Mouse (Mus musculus): ENCODE results near the gene Utrn. TPM values are rescaled to one million over a fixed set of nuclear protein-coding genes. Genes with fewer than 3 reads are reported as not detected.

Gene Utrn
- polyA plus RNA-seq, 1 experiment from 2014 or later, result 88.4 TPM

DNA sequence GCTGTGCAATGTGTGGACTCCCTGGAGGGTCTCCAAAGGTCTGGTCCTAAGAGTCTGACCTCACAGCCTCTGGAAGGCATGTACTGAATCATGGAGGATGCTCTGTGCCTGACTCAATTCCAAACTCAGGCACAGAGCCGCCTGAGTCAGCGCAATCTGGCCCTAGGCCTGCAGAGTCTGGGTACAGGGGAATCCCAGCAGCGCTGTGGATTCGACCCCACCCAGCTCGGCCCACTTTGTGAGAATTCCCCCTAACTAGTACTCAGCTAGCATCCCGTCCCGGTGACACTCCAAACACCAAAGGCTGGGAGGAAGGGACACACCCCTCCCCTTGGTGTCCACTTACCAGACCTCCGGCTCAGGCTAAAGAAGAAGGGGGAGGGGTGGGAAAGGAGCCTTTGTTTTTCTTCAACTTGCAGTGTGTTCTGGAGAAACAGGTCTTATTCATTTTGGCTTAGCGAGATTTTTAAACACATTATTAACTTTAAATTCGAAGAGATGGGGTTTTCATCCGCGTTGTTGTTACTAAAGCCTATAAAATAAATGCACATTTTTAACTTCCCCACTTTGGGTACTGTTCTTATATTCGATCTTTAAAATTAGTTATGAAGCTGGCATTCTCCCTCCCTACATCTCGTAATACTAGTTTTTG, 9.6 kb upstream of the Utrn start:
- Histone ChIP-seq H3K9me3 (ENCODE audit: low read length) (no peaks in the 10 kb centered on the region), H3K36me3 (ENCODE audit: insufficient read depth, low read length) (no peaks in the 10 kb centered on the region), H3K9ac (replicated peaks; ENCODE audit: low read depth) (no peak overlapping the region), H3K27me3 (replicated peaks; ENCODE audit: insufficient read depth, low read length) (no peaks in the 10 kb centered on the region), H3K27ac (ENCODE audit: low read length) (no peak overlapping the region), H3K4me3 (ENCODE audit: low read depth, low read length) (no peak overlapping the region), H3K4me2 (replicated peaks; ENCODE audit: low read depth, low read length) (no peak overlapping the region), H3K4me1 (ENCODE audit: insufficient read depth, low read depth, low read length) (no peaks in the 10 kb centered on the region)
- TF ChIP-seq CTCF (IDR thresholded peaks at IDR 0.05) (no peak), EP300 (IDR thresholded peaks at IDR 0.05) (0 out of 2 replicates have a peak, but pooled peaks have one; percentile 20)
- 15% methylated on average over 14 of the region's 14 CpGs for WGBS
- peak; percentile 64 for ATAC-seq
- DNase-seq (ENCODE audit: low spot score), result peak; percentile 40

DNA sequence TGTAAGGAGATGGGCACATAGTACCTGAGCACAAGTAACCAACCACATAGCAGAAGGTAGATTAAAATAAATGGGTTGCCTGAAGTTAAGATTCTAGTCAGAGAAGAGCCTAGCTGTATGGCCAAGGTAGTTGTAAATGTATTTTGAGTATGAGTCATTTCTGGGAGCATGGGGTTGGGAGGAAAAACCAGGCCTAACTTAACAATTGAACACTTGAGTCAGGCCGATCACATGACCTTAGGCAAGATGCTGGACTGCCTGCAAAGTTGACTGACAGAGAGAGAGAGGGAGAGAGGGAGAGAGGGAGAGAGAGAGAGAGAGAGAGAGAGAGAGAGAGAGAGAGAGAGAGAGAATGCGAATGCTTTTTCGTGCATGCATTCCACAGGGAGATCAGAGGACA, 7.3 kb upstream of the Utrn start:
- WGBS, result 86% methylated on average over 3 of the region's 3 CpGs
- TF ChIP-seq EP300 (IDR thresholded peaks at IDR 0.05), result no peak
- TF ChIP-seq CTCF (IDR thresholded peaks at IDR 0.05), result no peak
- no peak overlapping the region for H3K4me3 ChIP-seq (ENCODE audit: low read depth, low read length)

DNA sequence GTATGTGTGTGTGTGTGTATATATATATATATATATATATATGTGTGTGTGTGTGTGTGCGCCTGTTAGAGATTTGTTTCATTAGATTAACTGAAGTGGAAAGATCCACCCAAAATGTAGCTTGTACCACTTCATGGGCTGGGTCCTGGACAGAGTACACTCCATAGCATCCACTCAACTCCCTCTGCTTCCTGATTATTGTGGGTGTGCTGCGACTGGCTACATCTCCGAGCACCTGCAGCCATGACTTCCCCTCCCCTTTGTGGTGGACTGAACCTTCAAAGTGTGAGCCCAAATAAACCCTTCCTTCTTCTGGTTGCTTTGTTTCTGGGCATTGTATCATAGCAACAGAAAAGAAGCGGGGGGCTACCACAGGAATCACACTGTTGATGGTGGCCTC, 6.2 kb upstream of the Utrn start:
- Histone ChIP-seq H3K4me3 (ENCODE audit: low read depth, low read length) (no peak overlapping the region), H3K9ac (replicated peaks; ENCODE audit: low read depth) (no peak overlapping the region), H3K4me2 (replicated peaks; ENCODE audit: low read depth, low read length) (no peak overlapping the region), H3K36me3 (ENCODE audit: insufficient read depth, low read length) (no peaks in the 10 kb centered on the region), H3K27ac (ENCODE audit: low read length) (no peak overlapping the region), H3K9me3 (ENCODE audit: low read length) (no peaks in the 10 kb centered on the region), H3K4me1 (ENCODE audit: insufficient read depth, low read depth, low read length) (no peaks in the 10 kb centered on the region), H3K27me3 (replicated peaks; ENCODE audit: insufficient read depth, low read length) (no peaks in the 10 kb centered on the region)
- 91% methylated on average over 4 of the region's 4 CpGs for WGBS
- DNase-seq (ENCODE audit: low spot score), result no peak
- ATAC-seq, result no peak
- no peak for TF ChIP-seq EP300 (IDR thresholded peaks at IDR 0.05)

More for the DNA sequence above, 7.3 kb upstream of the Utrn start:
- no peaks in the 10 kb centered on the region for H3K9me3 ChIP-seq (ENCODE audit: low read length)
- DNase-seq (ENCODE audit: low spot score) (no peak), ATAC-seq (no peak)
- H3K4me2 ChIP-seq (replicated peaks; ENCODE audit: low read depth, low read length), result no peak overlapping the region
- H3K27me3 ChIP-seq (replicated peaks; ENCODE audit: insufficient read depth, low read length), result no peaks in the 10 kb centered on the region
- H3K4me1 ChIP-seq (ENCODE audit: insufficient read depth, low read depth, low read length), result no peaks in the 10 kb centered on the region
- no peak overlapping the region for H3K27ac ChIP-seq (ENCODE audit: low read length)
- H3K9ac ChIP-seq (replicated peaks; ENCODE audit: low read depth), result no peak overlapping the region
- no peaks in the 10 kb centered on the region for H3K36me3 ChIP-seq (ENCODE audit: insufficient read depth, low read length)

DNA sequence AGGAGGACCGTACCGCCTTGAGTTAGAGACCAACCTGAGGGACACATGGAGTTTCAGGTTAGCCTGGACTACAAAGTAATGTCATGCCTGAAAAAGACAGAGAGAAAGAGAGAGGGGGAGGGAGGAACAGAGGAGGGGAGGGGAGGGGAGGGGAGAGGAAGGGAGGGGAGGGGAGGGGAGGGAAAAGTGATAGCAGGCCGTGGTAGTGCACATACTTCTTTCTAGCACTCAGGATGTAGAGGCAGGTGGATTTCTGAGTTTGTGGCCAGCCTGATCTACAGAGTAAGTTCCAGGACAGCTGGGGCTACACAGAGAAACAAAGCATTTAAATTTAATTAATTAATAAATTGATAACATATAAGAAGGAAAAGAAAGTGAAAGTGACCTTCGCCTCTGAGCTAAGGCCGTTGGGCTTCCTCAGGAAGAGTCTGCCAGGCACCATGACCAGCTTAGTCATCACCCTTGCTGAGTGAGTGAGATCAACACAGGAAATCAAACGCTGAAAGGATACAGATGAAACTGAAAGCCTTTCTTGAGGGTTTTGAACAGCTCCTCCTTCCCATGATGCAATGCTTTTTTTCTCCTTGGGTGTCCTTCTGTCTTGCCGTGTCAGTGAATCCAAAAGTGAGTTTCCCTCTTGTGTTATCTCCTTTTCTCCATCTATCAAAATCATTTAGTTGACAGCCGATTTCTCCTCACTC, 5.6 kb upstream of the Utrn start:
- H3K27me3 ChIP-seq (replicated peaks; ENCODE audit: insufficient read depth, low read length), result no peaks in the 10 kb centered on the region
- H3K9me3 ChIP-seq (ENCODE audit: low read length), result no peaks in the 10 kb centered on the region
- H3K27ac ChIP-seq (ENCODE audit: low read length), result no peak overlapping the region
- H3K4me3 ChIP-seq (ENCODE audit: low read depth, low read length), result no peak overlapping the region
- DNase-seq (ENCODE audit: low spot score) (peak; percentile 77), ATAC-seq (peak; percentile 82)
- H3K4me1 ChIP-seq (ENCODE audit: insufficient read depth, low read depth, low read length), result no peaks in the 10 kb centered on the region
- no peak overlapping the region for H3K4me2 ChIP-seq (replicated peaks; ENCODE audit: low read depth, low read length)
- 54% methylated on average over 8 of the region's 8 CpGs for WGBS
- H3K36me3 ChIP-seq (ENCODE audit: insufficient read depth, low read length), result no peaks in the 10 kb centered on the region
- TF ChIP-seq EP300 (IDR thresholded peaks at IDR 0.05), result 0 out of 2 replicates have a peak, but pooled peaks have one; percentile 28
- no peak for TF ChIP-seq CTCF (IDR thresholded peaks at IDR 0.05)
- no peak overlapping the region for H3K9ac ChIP-seq (replicated peaks; ENCODE audit: low read depth)

DNA sequence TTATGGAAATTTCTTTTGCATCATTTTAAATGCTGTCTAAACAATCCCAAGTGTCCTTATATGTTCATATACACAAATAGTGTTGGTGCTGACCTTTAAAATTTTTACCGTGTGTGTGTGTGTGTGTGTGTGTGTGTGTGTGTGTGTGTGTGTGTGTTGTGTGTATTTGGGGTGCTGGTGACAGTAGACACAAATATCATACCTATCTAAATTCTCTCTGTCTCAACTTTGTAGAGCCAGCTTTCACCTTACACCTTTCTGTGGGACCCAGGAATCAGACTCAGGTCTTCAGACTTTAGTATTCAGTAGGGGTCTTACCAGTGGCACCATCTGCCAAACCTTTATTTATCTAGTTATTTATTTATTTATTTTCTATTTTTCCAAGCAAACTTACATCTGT, 681 bp upstream of the Utrn start:
- no peak for TF ChIP-seq EP300 (IDR thresholded peaks at IDR 0.05)
- TF ChIP-seq CTCF (IDR thresholded peaks at IDR 0.05), result no peak
- H3K9ac ChIP-seq (replicated peaks; ENCODE audit: low read depth), result no peak overlapping the region
- H3K4me2 ChIP-seq (replicated peaks; ENCODE audit: low read depth, low read length), result no peak overlapping the region; the same call in 1 of the 2 replicates
- 0 out of 2 replicates have a peak, but pooled peaks cover 2% of the 10 kb centered on the region for H3K4me1 ChIP-seq (ENCODE audit: insufficient read depth, low read depth, low read length)
- H3K36me3 ChIP-seq (ENCODE audit: insufficient read depth, low read length), result no peaks in the 10 kb centered on the region
- H3K4me3 ChIP-seq (ENCODE audit: low read depth, low read length), result peak overlapping the region; percentile 81; the same call in 1 of the 2 replicates
- DNase-seq (ENCODE audit: low spot score) (no peak), ATAC-seq (no peak)
- 0% methylated on average over 1 of the region's 1 CpGs for WGBS
- no peaks in the 10 kb centered on the region for H3K9me3 ChIP-seq (ENCODE audit: low read length)
- no peaks in the 10 kb centered on the region for H3K27me3 ChIP-seq (replicated peaks; ENCODE audit: insufficient read depth, low read length)
- no peak overlapping the region for H3K27ac ChIP-seq (ENCODE audit: low read length)

DNA sequence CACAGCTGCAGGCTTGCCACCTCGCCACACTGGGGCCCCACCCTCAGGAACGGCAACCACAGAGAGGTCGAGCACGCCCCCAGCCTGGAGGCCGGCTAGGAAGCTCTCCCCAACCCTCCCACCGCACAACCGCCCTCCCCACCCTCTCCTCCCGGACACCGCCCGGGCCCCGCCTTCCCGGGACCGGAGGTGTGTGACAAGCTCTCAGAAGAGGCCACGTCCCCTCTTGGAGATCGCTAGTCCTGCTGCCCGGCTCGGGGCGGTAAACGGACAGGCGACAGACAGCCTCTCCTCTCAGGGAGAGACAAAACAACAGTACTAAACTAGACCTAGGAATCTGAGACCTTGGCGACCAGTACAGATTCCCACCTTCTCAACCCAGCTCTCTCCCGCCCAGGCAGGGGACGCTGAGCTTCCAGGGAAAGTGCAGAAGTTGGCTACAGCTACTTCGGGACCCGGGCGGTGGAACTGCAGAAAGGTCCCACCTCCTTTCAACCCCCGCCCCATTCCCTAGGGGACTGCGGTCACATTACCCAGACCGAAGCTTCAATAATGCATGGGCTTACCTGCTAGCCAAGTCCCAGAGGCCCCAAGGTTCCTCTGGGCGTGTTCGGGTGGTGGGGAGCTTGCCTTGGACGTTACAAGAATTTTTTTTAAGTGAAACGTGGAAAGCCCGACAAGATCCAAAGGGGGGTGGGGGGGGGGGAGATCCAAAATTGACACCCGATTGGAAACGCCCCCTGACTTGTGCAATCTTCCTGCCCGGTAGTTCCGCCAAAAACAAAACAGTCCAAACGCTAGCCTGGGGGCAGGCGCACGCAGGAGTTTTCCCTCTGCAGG, 756 bp downstream of the Utrn start:
- TF ChIP-seq CTCF (IDR thresholded peaks at IDR 0.05), result peak; percentile 13; the same call in 1 of the 2 replicates
- no peak for TF ChIP-seq EP300 (IDR thresholded peaks at IDR 0.05)
- Histone ChIP-seq H3K4me3 (ENCODE audit: low read depth, low read length) (peak overlapping the region; percentile 81), H3K27me3 (replicated peaks; ENCODE audit: insufficient read depth, low read length) (no peaks in the 10 kb centered on the region), H3K9me3 (ENCODE audit: low read length) (no peaks in the 10 kb centered on the region), H3K4me1 (ENCODE audit: insufficient read depth, low read depth, low read length) (0 out of 2 replicates have a peak, but pooled peaks cover 2% of the 10 kb centered on the region), H3K27ac (ENCODE audit: low read length) (peak overlapping the region; percentile 95), H3K36me3 (ENCODE audit: insufficient read depth, low read length) (no peaks in the 10 kb centered on the region), H3K9ac (replicated peaks; ENCODE audit: low read depth) (peak overlapping the region; percentile 81), H3K4me2 (replicated peaks; ENCODE audit: low read depth, low read length) (peak overlapping the region; percentile 86)
- peak; percentile 93 for DNase-seq (ENCODE audit: low spot score)
- under 1% methylated on average over 40 of the region's 41 CpGs for WGBS
- peak; percentile 82 for ATAC-seq

All from lung, postnatal 0 days (tissue).